Mouse (Mus musculus) mouse trophoblast stem cell (cell line): ENCODE measurements around the gene Cpxm1.

Experiments
- in situ Hi-C, 2 experiments: fragments of 300-500 bp; cut with MseI, MboI; formaldehyde crosslinking; loops; 2 replicates in 1 of 2; 3 replicates in 1 of 2; pipeline ENCODE4 v1.15.1; 2025

Gene Cpxm1

DNA sequence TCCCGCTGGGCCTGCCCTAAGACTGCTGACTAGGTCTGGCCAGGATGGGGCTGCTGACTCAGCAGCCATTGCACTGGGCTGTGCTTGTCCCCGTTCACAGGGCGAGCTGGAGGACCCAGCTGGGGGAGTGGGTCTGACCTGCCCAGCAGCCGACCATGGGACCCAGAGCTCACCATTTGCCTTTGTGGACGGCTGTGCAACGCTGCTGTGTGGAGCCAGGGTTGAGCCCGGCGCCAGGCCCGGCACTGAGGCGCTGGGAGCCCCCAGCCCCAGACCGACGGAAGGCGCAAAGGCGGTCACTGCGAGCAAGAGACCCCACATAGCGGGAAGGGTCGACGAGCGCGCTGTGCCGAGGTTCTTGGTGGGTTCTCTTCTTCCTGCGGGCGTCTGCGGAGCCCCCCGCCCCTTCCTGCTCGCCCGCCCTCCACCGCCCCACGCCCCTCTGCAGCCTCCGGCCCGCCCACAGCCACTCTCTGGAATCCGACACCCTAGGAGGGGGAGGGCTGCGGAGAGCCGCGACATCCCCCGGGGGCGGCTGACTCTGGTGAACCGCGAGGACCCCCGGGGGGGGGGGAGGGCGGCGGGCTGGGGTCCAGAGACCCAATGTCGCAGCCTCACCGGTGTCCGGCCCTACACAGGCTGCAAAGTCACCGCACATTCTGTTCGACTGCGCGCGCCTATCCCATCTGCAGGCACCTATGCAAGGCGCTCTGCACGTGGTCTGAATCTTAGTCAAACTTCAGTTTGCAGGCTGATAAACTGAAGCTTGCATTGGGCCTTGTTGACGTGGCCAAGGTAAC, at the start of gene Cpxm1:
TSS of gene Cpxm1 (minus strand) at position 389 of the 800 bp plus-strand sequence.
- in situ Hi-C loops: no loop called here

DNA sequence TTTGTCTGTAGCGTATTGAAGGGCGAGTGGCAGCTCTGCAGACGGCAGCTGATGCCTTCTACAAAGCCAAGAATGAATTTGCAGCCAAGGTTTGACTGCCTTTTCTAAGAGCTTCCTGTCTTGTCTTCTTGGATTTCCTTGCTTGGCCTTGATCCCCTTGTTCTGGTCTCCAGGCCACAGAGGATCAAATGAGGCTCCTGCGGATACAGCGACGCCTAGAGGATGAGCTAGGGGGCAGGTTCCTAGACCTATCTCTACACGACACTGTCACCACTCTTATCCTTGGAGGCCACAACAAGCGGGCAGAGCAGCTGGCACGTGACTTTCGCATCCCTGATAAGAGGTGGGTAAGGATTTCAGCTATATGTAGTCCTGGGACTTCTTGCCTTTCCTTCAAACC, 44.8 kb upstream of the Cpxm1 start:
- in situ Hi-C loops: no loop called here

- in situ Hi-C loops: no loop called here
Observed at GRCm38 (mm10) chr2:130439840-130440480, 42.6 kb upstream of the Cpxm1 start.

GRCm38 (mm10) chr2:130438861-130439260, 41.5 kb upstream of the Cpxm1 start:
- in situ Hi-C loops: no loop called here

DNA sequence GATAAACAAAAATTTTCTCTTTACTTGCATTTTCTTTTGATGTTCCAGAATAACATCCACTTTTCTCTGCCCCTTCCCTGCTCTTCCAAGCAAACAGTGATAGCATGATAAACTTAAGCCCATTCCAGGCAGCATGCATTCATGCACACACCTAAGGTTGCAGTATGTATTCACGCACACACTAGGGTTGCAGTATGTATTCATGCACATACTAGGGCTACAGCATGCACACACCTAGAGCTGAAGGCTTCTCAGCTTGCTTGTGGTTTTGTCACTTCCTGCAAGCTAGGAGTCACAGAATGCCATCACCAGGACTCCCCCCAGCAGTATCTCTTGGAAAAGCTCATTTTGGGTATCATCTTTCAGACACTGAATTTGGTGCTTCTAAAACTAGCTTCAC, 39.4 kb upstream of the Cpxm1 start:
- in situ Hi-C loops: no loop called here

- in situ Hi-C loops: no loop called here
Observed at GRCm38 (mm10) chr2:130433152-130433551, 35.8 kb upstream of the Cpxm1 start.

DNA sequence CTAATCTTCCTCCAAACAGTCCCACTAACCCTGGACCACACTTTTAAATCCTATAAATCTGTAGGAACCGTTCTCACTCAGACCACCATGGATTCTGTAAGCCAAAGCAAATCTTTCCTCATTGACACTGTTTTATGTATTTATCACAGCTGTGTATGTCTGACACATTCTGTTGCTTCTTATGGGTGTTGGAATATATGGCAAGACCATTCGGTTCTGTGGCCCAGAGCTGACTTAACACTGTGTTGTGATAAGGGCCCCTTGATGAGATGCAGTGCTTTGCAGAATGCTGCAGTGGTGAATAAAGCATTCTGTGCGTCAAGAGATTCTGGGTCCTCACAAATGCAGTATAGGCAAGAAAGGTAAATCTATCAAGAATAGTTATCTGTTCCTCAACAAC, 34.8 kb upstream of the Cpxm1 start:
- in situ Hi-C loops: no loop called here

GRCm38 (mm10) chr2:130430484-130430883, 33.1 kb upstream of the Cpxm1 start:
- in situ Hi-C loops: no loop called here

DNA sequence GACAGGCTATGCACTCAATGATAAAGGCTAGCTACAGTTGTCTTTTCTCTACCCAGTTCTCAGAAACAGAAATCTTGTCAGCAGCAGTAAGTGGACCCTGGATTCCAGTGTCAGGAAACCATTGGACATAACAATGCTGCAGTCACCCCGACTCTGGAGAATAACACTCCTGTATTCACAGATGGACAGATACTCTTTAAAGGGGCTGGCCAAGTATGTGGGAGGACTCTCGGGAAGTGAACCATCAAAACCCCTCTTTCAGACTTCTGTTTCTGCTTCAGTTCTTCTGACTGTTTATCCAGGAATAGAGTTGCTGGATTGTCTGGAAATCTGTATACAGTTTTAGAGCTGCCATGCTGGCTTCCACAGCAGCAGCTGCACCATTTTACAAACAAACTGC, 32.5 kb upstream of the Cpxm1 start:
- in situ Hi-C loops: no loop called here

- in situ Hi-C loops: no loop called here
Observed at GRCm38 (mm10) chr2:130425112-130425511, 27.7 kb upstream of the Cpxm1 start.

GRCm38 (mm10) chr2:130424126-130424853, 26.9 kb upstream of the Cpxm1 start, which contains the start of the genes Vps16 and Pced1a:
Vps16 (plus strand) TSS chr2:130424339.
Pced1a (minus strand) TSS chr2:130424701.
- in situ Hi-C loops: no loop called here

GRCm38 (mm10) chr2:130423397-130424125, 26.2 kb upstream of the Cpxm1 start:
- in situ Hi-C loops: no loop called here

DNA sequence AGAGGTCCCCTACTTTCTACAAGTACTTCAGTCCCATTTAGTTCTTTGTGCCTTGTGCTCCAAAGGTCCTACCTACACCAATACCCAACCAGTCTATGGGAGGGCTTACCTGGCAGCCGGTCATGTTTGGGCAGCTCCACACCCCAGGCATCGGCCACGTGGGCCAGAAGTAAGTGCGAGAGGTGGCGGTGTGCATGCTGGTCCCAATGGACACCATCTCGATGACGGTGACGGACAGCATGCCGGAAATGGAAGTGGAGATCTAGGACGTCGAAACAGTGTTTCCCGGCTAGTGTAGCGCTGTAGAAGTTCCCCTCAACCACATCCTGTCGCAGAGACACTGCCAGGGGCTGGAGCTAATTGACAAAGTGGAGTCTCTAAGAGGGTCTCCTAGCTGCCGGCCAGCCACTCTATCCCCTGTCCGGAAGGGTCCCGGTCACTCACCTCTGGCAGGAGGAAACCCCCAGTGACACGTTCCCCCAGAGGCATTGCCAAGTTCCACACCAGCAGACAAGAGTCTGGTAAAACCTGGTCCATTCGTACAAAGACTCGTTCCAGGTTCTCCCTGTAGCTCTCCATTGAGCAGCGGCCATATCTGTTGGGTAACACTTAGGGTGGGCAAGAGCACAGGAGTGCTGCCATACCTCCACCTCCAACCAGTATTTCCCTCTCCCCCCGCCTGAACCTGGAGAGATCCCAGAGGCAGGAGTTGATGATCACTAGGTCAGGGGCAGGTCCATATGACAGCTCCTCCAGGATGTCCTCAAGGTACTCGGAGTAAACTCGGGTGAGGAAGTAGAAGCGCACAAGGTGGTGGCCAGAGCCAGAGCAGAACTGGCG, 24.6 kb upstream of the Cpxm1 start:
- in situ Hi-C loops: no loop called here

DNA sequence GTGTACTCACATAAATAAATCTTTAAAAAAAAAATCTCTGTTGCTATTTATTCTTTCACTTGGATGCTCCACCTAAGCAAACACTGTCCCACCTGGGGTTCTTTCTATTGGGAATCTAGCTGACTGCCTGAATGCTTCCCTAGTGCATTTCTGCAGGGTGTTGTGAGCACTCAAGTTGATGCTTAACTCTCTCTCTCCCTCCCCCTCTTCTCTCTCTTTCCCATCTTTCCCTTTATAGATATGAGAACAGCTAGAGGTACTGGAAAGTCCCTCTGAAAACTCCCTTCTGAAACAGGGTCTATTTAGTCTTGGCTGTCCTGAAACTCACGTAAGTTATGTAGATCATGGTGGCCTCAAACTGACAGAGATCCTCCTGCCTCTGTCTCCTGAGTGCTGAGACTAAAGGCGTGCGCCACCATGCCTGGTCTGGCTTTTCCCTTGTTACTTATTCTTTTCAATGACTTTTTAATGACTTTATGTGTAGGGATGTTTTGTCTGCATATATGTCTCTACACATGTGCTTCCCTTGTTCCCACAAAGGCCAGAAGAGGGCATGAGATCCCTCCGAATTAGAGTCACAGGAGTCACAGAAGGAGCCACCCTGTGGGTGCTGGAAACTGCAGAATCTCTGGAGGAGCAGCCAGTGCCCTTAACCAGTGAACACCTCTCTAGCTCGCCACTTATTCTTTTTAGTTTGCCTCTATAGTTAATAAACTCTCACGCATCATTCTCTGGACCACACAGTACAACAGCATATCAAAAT, 16.9 kb upstream of the Cpxm1 start:
- in situ Hi-C loops: no loop called here

- in situ Hi-C loops: no loop called here
Observed at GRCm38 (mm10) chr2:130412775-130413174, 15.4 kb upstream of the Cpxm1 start.

- in situ Hi-C loops: no loop called here
Observed at GRCm38 (mm10) chr2:130411558-130412495, 14.5 kb upstream of the Cpxm1 start.

GRCm38 (mm10) chr2:130408194-130408593, 10.8 kb upstream of the Cpxm1 start:
- in situ Hi-C loops: no loop called here

- in situ Hi-C loops: no loop called here
Observed at GRCm38 (mm10) chr2:130406178-130406577, 8.8 kb upstream of the Cpxm1 start, which contains the start of gene Tmem239. Tmem239 (plus strand) TSS chr2:130406478.

DNA sequence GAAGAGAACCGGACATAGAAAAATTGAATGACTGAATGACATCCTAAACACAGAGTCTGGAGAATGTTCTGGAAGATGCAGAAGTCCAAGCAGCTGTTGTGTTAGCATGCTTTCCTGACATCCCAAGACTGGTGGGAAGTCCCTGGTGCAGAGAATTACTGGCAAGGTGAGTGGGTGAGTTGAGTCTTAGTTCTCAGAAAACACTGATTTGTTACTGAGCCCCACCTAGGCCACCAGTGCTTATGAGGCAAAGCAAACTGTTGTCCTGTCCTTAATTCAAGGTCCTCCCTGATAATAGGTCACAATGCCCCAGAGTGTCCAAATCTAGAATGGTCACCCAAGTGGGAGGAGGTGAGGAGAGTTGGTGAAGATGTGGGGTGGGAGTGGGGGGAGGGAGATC, 7.6 kb upstream of the Cpxm1 start, which contains the start of the genes Gm28372 and 1700020A23Rik:
TSS of gene Gm28372 (plus strand) at position 301 of the 400 bp plus-strand sequence.
TSS of gene 1700020A23Rik (plus strand) at position 321 of the 400 bp plus-strand sequence.
- in situ Hi-C loops: no loop called here
